Mouse (Mus musculus) forebrain, embryonic 10.5 days (tissue): ENCODE data around the gene Olfr231. TPM values are rescaled to one million over a fixed set of nuclear protein-coding genes. Genes with fewer than 3 reads are reported as not detected.

Source experiments
- DNase-seq: peaks from one replicate; pipeline ENCODE4 v3.0.0-alpha.2; 2017; ENCODE audit warnings: low spot score; ENCODE audit errors: extremely low spot score
- H3K27ac ChIP-seq: fragments of 300-500 bp; sonication (generic); 2 replicates; pipeline ENCODE4 v1.5.1; 2016; ENCODE audit warnings: mild to moderate bottlenecking
- H3K27me3 ChIP-seq: fragments of 300-500 bp; sonication (generic); 2 replicates; pipeline ENCODE4 v1.6.1; 2016; ENCODE audit warnings: mild to moderate bottlenecking; ENCODE audit not compliant: poor library complexity, severe bottlenecking
- H3K36me3 ChIP-seq: fragments of 300-500 bp; sonication (generic); replicated peaks from 2 replicates; pipeline ENCODE4 v1.6.1; 2016; ENCODE audit warnings: mild to moderate bottlenecking, moderate library complexity
- H3K4me1 ChIP-seq: fragments of 300-500 bp; sonication (generic); 2 replicates; pipeline ENCODE4 v1.6.1; 2016
- H3K4me3 ChIP-seq: fragments of 300-500 bp; sonication (generic); 2 replicates; pipeline ENCODE4 v1.5.1; 2016; ENCODE audit warnings: mild to moderate bottlenecking, moderate library complexity
- H3K9me3 ChIP-seq: fragments of 300-500 bp; sonication (generic); 2 replicates; pipeline ENCODE4 v1.6.1; 2016; ENCODE audit warnings: mild to moderate bottlenecking, moderate library complexity
- WGBS: fragments of 180-500 bp; shearing (Covaris S2); methylation state at CpG from one replicate; pipeline ENCODE4 v1.1.7; 2016; 5-methylcytosine and 5-hydroxymethylcytosine counted together
- polyA plus RNA-seq: library from polyadenylated mRNA; unstranded; fragments of >200 nt; fragmentation: Nextera tagmentation; extraction: Ambion mirVana; gene quantifications from 2 replicates; pipeline ENCODE4 v1.2.1, GENCODE M21; 2016

The Olfr231 gene
- polyA plus RNA-seq, 1 experiment from 2014 or later = not detected

DNA sequence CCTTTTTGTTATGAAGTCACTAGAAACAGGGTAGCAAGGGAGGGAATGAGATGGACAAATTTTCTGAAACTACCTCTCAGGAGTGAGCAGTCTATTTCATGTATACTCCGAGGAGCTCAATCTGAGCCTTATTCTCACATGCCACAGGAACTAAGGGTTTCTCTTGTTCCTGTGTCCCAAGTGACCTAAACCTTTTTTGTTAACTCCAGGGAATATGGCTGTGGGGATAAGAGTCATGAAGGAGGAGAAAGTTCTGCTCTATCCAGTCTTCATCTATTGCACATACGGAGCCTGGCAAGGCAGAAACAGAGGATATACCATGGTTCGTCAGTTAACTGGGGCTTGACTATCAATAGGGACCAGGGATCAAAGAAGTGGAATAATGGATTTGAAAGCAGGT, 54.7 kb downstream of the Olfr231 start, which contains the start of gene Olfr430:
Gene Olfr430 (plus strand): TSS at position 301 of the 400 bp plus-strand sequence.
- no peak for DNase-seq
- Histone ChIP-seq H3K36me3 (no peaks in the 10 kb centered on the region), H3K4me3 (no peak within 1 kb of the TSS), H3K27me3 (no peaks in the 10 kb centered on the region), H3K4me1 (no peaks in the 10 kb centered on the region), H3K27ac (no peak within 1 kb of the TSS), H3K9me3 (no peaks in the 10 kb centered on the region)
- WGBS = 86% methylated on average over 3 of the region's 3 CpGs

Other genes with a start within 250 kb of the Olfr231 start
- gene Ifi211, start 208.1 kb downstream of the Olfr231 start, polyA plus RNA-seq = 0.26 TPM in 2 replicates
- gene Mndal, start 178.7 kb downstream of the Olfr231 start, polyA plus RNA-seq = 0.12 TPM in 1 of 2 replicates, not detected in the other
- gene Ifi203, start 178.5 kb downstream of the Olfr231 start, polyA plus RNA-seq = 0.05 TPM in 1 of 2 replicates, not detected in the other
- gene Ifi202b, start 138.4 kb downstream of the Olfr231 start, polyA plus RNA-seq = not detected in 2 replicates
- not detected in 2 replicates for gene Ifi205, start 89.4 kb downstream of the Olfr231 start, polyA plus RNA-seq
- gene Olfr433, start 80.5 kb downstream of the Olfr231 start, polyA plus RNA-seq = not detected in 2 replicates
- gene Olfr432, start 72.0 kb downstream of the Olfr231 start, polyA plus RNA-seq = not detected in 2 replicates
- not detected in 2 replicates for gene Olfr430, start 54.6 kb downstream of the Olfr231 start, polyA plus RNA-seq
- gene Olfr429, start 36.8 kb downstream of the Olfr231 start, polyA plus RNA-seq = not detected in 2 replicates
- not detected in 2 replicates for gene Olfr427, start 24.3 kb downstream of the Olfr231 start, polyA plus RNA-seq
- gene Olfr424, start 10.4 kb upstream of the Olfr231 start, polyA plus RNA-seq = not detected in 2 replicates
- not detected in 2 replicates for gene Olfr420, start 34.5 kb upstream of the Olfr231 start, polyA plus RNA-seq
- 1.8 and 2.7 TPM in 2 replicates for gene Spta1, start 51.6 kb upstream of the Olfr231 start, polyA plus RNA-seq
- gene Olfr419, start 130.9 kb upstream of the Olfr231 start, polyA plus RNA-seq = not detected in 2 replicates
- not detected in 2 replicates for gene Mptx1, start 209.4 kb upstream of the Olfr231 start, polyA plus RNA-seq
- gene Olfr417, start 244.0 kb upstream of the Olfr231 start, polyA plus RNA-seq = not detected in 2 replicates